Mouse (Mus musculus): ENCODE measurements at regions not wholly inside any gene's neighbourhood (a gene's known extent, or its start where the extent isn't known, plus 50 kb on each side); places are given as distances from the start of the nearest gene placed in this dataset.

GRCm38 (mm10) chr1:105922586-105922985, 67.6 kb upstream of the Zcchc2 start:
- no peak for TF ChIP-seq POLR2A (IDR thresholded peaks at IDR 0.05; ENCODE audit: low read depth, low read length)
- no peak for TF ChIP-seq CTCF (IDR thresholded peaks at IDR 0.05; ENCODE audit: extremely low read depth, insufficient read length, insufficient replicate concordance, low read depth, low read length)

Measured in small intestine, adult 2 months (tissue).